Mouse (Mus musculus): Measurements from ENCODE around the gene Ubxn6.
"Not testable (repeated sequence)": the region's sequence is repeated elsewhere in the genome, so short reads cannot be mapped to it uniquely, and the experiment has no call there.

- TF ChIP-seq POLR2A (IDR thresholded peaks at IDR 0.05; ENCODE audit: low read depth, low read length); CTCF (IDR thresholded peaks at IDR 0.05; ENCODE audit: extremely low read depth, insufficient read depth, insufficient read length, insufficient replicate concordance): not testable (repeated sequence)
Measured at GRCm38 (mm10) chr17:56104821-56105220, 30.0 kb upstream of the Ubxn6 start.
